Mouse (Mus musculus) kidney, embryonic 16.5 days (tissue): ENCODE results near the gene Tom1l2. TPM values are rescaled to one million over a fixed set of nuclear protein-coding genes. Genes with fewer than 3 reads are reported as not detected.
A peak's percentile ranks its signal among the peaks of the same experiment; 100 is the strongest.

Source experiments
- ATAC-seq: fragments of 200-750 bp; cut with Nextera tagmentation; 2 replicates; pipeline ENCODE4 v1.8.0; 2017; ENCODE audit warnings: moderate TSS enrichment; ENCODE audit not compliant: low FRiP score, low TSS enrichment
- H3K27ac ChIP-seq: fragments of 300-500 bp; sonication (generic); 2 replicates; pipeline ENCODE4 v1.5.1; 2014; ENCODE audit warnings: low read length
- H3K27me3 ChIP-seq: fragments of 300-500 bp; sonication (generic); 2 replicates; pipeline ENCODE4 v1.6.1; 2014; ENCODE audit warnings: low read length, control low read depth, mixed read lengths; ENCODE audit not compliant: insufficient read depth
- H3K36me3 ChIP-seq: fragments of 300-500 bp; sonication (generic); 2 replicates; pipeline ENCODE4 v1.6.1; 2014; ENCODE audit warnings: low read length, control low read depth, mixed read lengths; ENCODE audit not compliant: insufficient read depth
- H3K4me1 ChIP-seq: fragments of 300-500 bp; sonication (generic); 2 replicates; pipeline ENCODE4 v1.6.1; 2014; ENCODE audit warnings: low read length, control low read depth, mixed read lengths; ENCODE audit not compliant: insufficient read depth
- H3K4me2 ChIP-seq: fragments of 300-500 bp; sonication (generic); replicated peaks from 2 replicates; pipeline ENCODE4 v1.6.1; 2014; ENCODE audit warnings: low read depth, low read length
- H3K4me3 ChIP-seq: fragments of 300-500 bp; sonication (generic); 2 replicates; pipeline ENCODE4 v1.5.1; 2014; ENCODE audit warnings: mild to moderate bottlenecking, low read length
- H3K9ac ChIP-seq: fragments of 300-500 bp; sonication (generic); replicated peaks from 2 replicates; pipeline ENCODE4 v1.6.1; 2014; ENCODE audit warnings: low read length
- H3K9me3 ChIP-seq: fragments of 300-500 bp; sonication (generic); 2 replicates; pipeline ENCODE4 v1.6.1; 2016; ENCODE audit warnings: low read length, control low read depth
- WGBS: fragments of 180-500 bp; shearing (Covaris S2); extraction: QIAGEN DNeasy Blood & Tissue Kit; methylation state at CpG from one replicate; pipeline ENCODE4 v1.1.7; 2014; 5-methylcytosine and 5-hydroxymethylcytosine counted together
- polyA plus RNA-seq: library from polyadenylated mRNA; unstranded; fragments of >200 nt; fragmentation: Nextera tagmentation; extraction: Ambion mirVana; gene quantifications from 2 replicates; pipeline ENCODE4 v1.2.1, GENCODE M21; 2015

The Tom1l2 gene
- polyA plus RNA-seq, 1 experiment from 2014 or later, result 36.3 TPM

- Histone ChIP-seq H3K4me1 (peaks cover 22% of the 10 kb centered on the region), H3K27ac (0 out of 2 replicates have a peak overlapping the region, but pooled peaks have one; percentile 54), H3K9ac (0 out of 2 replicates have a peak overlapping the region, but pooled peaks have one; percentile 9), H3K4me2 (no peak overlapping the region), H3K27me3 (no peaks in the 10 kb centered on the region), H3K36me3 (no peaks in the 10 kb centered on the region), H3K9me3 (no peaks in the 10 kb centered on the region), H3K4me3 (no peak overlapping the region)
- ATAC-seq, result no peak
- WGBS, result 88% methylated on average over 7 of the region's 7 CpGs
Measured at GRCm38 (mm10) chr11:60230512-60230911, 122.2 kb downstream of the Tom1l2 start.

- ATAC-seq, result peak; percentile 87
- no peak overlapping the region for H3K4me3 ChIP-seq
- H3K36me3 ChIP-seq, result no peaks in the 10 kb centered on the region
- no peaks in the 10 kb centered on the region for H3K9me3 ChIP-seq
- WGBS, result 58% methylated on average over 13 of the region's 13 CpGs
- H3K27me3 ChIP-seq, result no peaks in the 10 kb centered on the region
- peaks cover 22% of the 10 kb centered on the region for H3K4me1 ChIP-seq
- H3K27ac ChIP-seq, result peak overlapping the region; percentile 54; the same call in 1 of the 2 replicates
- no peak overlapping the region for H3K9ac ChIP-seq
- H3K4me2 ChIP-seq, result no peak overlapping the region
Measured at GRCm38 (mm10) chr11:60229821-60230220, 122.9 kb downstream of the Tom1l2 start.

- H3K27ac ChIP-seq, result no peak overlapping the region
- no peak for ATAC-seq
- H3K4me2 ChIP-seq, result no peak overlapping the region
- WGBS, result 56% methylated on average over 3 of the region's 3 CpGs
- H3K27me3 ChIP-seq, result no peaks in the 10 kb centered on the region
- H3K9me3 ChIP-seq, result no peaks in the 10 kb centered on the region
- peaks cover 22% of the 10 kb centered on the region for H3K4me1 ChIP-seq
- no peaks in the 10 kb centered on the region for H3K36me3 ChIP-seq
- no peak overlapping the region for H3K9ac ChIP-seq
- H3K4me3 ChIP-seq, result no peak overlapping the region
Measured at GRCm38 (mm10) chr11:60228525-60228924, 124.2 kb downstream of the Tom1l2 start.

DNA sequence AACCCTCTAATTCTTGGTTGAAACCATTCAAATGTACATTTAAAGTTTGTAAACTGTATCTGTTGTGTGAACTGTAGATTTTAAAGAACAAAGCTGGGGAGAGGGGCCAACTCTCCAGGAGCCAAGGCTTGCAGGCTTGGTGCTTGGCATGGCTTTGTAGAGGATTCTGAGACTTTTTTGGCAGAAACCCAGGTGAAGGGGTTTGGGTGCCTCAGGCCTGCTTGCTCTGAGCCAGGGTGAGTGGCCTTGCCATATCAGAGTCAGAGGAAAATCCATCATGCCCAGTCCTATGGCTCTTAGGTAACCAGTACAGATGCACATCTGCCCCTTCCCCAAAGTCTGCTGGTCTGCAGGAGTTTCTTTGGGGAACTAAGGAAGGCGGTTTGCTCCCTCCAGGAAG lies 126.8 kb downstream of the Tom1l2 start:
- no peak overlapping the region for H3K4me2 ChIP-seq

GRCm38 (mm10) chr11:60224676-60225075 lies 128.0 kb downstream of the Tom1l2 start:
- H3K27ac ChIP-seq, result no peak overlapping the region
- H3K9ac ChIP-seq, result no peak overlapping the region
- WGBS, result 56% methylated on average over 4 of the region's 4 CpGs
- H3K36me3 ChIP-seq, result no peaks in the 10 kb centered on the region
- no peak for ATAC-seq
- no peaks in the 10 kb centered on the region for H3K27me3 ChIP-seq
- peaks cover 18% of the 10 kb centered on the region for H3K4me1 ChIP-seq
- no peak overlapping the region for H3K4me3 ChIP-seq
- no peak overlapping the region for H3K4me2 ChIP-seq
- no peaks in the 10 kb centered on the region for H3K9me3 ChIP-seq

More for the DNA sequence above, 126.8 kb downstream of the Tom1l2 start:
- WGBS, result 94% methylated on average over 1 of the region's 1 CpGs
- Histone ChIP-seq H3K27ac (no peak overlapping the region), H3K9ac (no peak overlapping the region), H3K27me3 (no peaks in the 10 kb centered on the region), H3K9me3 (no peaks in the 10 kb centered on the region), H3K4me3 (no peak overlapping the region), H3K36me3 (no peaks in the 10 kb centered on the region), H3K4me1 (peaks cover 17% of the 10 kb centered on the region)
- no peak for ATAC-seq

DNA sequence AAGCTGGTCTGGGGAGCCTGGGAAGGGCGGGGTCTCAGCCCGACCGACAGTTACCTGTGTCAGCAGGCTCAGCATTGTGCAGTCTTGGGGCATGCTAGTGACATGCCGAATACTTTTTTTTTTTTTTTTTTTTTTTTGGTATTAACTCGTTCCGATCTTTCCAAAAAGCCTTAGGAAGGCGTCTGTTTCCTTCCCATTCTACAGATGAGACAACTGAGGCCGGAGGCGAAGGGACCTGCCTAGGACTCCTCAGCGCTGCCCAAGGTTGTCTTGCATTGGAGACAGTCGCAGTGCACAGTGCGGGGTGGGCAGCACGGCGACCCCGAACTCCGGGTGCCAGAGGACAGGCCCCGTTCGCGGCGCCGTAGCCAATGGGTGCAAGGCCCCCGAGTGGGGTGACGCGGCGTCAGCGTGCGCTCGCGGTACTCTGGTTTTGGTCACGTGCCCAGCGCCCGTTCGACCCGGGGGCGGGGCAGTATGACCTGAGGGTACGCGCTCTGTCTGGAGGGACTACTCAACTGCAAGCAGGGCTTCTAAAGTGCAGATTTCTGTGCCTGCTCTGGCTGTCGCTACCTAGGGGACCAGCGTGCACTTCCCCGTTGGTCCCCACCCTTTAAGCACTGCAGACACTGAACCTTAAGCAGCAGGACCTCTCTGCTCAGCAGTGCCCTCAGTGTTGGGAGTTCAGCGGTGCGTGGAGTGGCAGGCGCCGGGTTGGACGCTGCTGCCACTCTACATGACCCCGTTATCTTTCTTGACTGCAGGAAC lies 130.1 kb downstream of the Tom1l2 start, which contains the start of gene Srebf1:
Gene Srebf1, minus strand, starts transcription at position 113 of the 768 bp plus-strand sequence.
- WGBS, result 4% methylated on average over 46 of the region's 46 CpGs
- Histone ChIP-seq H3K4me2 (peak within 1 kb of the TSS; percentile 76), H3K27me3 (no peaks in the 10 kb centered on the region), H3K27ac (peak within 1 kb of the TSS; percentile 56), H3K4me3 (peak within 1 kb of the TSS; percentile 46), H3K9ac (peak within 1 kb of the TSS; percentile 61), H3K36me3 (peaks cover 4% of the 10 kb centered on the region; the same call in 1 of the 2 replicates), H3K4me1 (peaks cover 27% of the 10 kb centered on the region), H3K9me3 (no peaks in the 10 kb centered on the region)
- peak; percentile 72 for ATAC-seq

DNA sequence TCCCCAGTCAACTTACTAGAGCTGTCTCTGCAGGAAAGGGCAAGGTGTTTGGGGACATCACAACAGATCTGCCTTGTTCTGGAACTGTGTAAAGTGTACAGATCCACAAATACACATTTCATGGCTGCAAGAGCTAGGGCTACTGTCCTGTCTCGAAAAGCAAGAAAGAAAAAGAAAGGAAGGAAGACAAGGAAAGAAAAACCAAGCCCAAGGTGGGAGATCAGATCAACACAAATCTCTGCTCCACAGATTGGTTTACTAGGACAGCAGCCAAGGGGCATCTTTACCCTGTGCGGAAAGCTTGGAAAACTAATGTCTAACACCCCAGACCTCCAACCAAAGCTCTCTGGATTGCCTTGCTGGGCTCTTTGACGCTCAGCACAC lies 130.6 kb downstream of the Tom1l2 start:
- Histone ChIP-seq H3K27me3 (no peaks in the 10 kb centered on the region), H3K9ac (peak overlapping the region; percentile 61; the same call in 1 of the 2 replicates), H3K27ac (no peak overlapping the region), H3K4me3 (peak overlapping the region; percentile 46; the same call in 1 of the 2 replicates), H3K36me3 (peaks cover 4% of the 10 kb centered on the region; the same call in 1 of the 2 replicates), H3K4me2 (peak overlapping the region; percentile 76), H3K4me1 (peaks cover 27% of the 10 kb centered on the region), H3K9me3 (no peaks in the 10 kb centered on the region)
- ATAC-seq, result no peak
- 54% methylated on average over 3 of the region's 3 CpGs for WGBS

DNA sequence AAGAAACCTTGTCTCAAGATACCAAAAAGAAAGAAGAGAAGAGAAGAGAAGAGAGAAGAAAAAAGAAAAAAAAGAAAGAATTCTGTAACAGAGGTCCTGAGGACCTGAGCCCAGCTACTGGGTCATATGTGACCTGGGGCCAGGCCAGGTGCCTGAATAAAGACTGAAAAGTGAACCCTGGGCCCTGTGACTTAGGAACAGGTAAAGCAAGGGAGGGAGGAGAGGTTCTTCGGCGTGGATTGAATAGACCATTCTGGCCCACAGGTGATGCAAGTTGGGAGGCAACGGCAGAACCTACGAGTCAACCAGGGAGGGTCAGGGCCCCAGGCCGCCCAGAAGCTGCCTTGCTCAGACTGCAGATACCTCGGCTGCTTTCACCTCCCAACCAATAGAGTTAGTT lies 131.3 kb downstream of the Tom1l2 start:
- Histone ChIP-seq H3K4me1 (peaks cover 32% of the 10 kb centered on the region), H3K4me2 (no peak overlapping the region), H3K36me3 (peaks cover 4% of the 10 kb centered on the region; the same call in 1 of the 2 replicates), H3K9ac (no peak overlapping the region), H3K9me3 (no peaks in the 10 kb centered on the region), H3K4me3 (no peak overlapping the region), H3K27ac (no peak overlapping the region), H3K27me3 (no peaks in the 10 kb centered on the region)
- 86% methylated on average over 6 of the region's 6 CpGs for WGBS
- no peak for ATAC-seq

DNA sequence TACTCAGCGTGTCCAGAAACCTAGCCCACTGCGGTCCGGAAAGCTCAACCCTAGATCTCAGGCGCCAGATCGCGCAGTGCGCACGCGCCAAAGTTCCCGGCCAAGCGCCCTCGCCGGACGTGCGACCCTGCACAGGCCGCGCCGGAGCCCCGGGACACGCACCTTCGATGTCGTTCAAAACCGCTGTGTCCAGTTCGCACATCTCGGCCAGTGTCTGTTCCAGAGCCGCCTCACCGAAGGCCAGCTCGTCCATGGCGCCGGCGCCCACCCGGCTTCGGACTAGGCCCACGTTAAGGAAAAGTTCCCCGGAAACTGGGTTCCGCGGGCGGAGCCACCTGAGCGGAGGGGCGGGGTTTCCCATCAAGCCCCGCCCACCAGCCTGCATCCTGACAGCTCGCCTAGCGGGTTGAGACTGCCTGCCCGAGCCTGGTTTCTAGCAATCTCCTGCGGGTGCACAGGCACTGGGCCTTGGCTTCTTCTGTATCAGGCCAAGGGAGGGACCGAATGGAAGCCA lies 132.4 kb downstream of the Tom1l2 start:
- peaks cover 32% of the 10 kb centered on the region for H3K4me1 ChIP-seq

DNA sequence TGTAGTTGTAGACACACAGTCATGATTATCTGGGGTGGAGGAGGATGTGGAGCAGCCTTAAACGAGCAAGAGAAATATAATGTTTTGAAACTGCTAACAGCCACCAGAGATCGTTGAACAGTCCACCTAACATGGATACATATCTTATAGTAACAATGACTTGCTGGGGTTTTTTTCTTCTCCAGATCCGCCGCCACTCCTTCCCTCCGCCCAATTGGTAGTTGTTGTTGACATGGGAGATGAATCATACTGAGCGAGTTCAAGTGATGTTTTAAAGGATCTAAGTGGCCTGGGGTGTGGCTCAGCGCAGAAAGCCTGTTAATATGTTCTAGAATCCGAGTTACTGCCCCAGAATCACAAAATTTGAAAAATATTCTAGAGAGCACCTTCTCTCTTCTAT lies 133.1 kb downstream of the Tom1l2 start:
- Histone ChIP-seq H3K9me3 (no peaks in the 10 kb centered on the region), H3K27me3 (no peaks in the 10 kb centered on the region), H3K9ac (peak overlapping the region; percentile 71), H3K4me1 (peaks cover 32% of the 10 kb centered on the region), H3K27ac (peak overlapping the region; percentile 74), H3K4me2 (peak overlapping the region; percentile 72), H3K36me3 (peaks cover 4% of the 10 kb centered on the region; the same call in 1 of the 2 replicates), H3K4me3 (peak overlapping the region; percentile 62)
- ATAC-seq, result no peak
- 27% methylated on average over 8 of the region's 8 CpGs for WGBS

More for the DNA sequence above, 132.4 kb downstream of the Tom1l2 start:
- H3K4me3 ChIP-seq, result peak overlapping the region; percentile 62
- no peaks in the 10 kb centered on the region for H3K27me3 ChIP-seq
- H3K9me3 ChIP-seq, result no peaks in the 10 kb centered on the region
- ATAC-seq, result peak; percentile 81
- H3K27ac ChIP-seq, result peak overlapping the region; percentile 74
- H3K9ac ChIP-seq, result peak overlapping the region; percentile 71
- peaks cover 4% of the 10 kb centered on the region; the same call in 1 of the 2 replicates for H3K36me3 ChIP-seq
- WGBS, result under 1% methylated on average over 46 of the region's 46 CpGs
- H3K4me2 ChIP-seq, result peak overlapping the region; percentile 72
